Mouse (Mus musculus) heart, embryonic 14.5 days (tissue): Measurements from ENCODE around the gene Adig. TPM values are rescaled to one million over a fixed set of nuclear protein-coding genes. Genes with fewer than 3 reads are reported as not detected.

ENCODE experiments used
- ATAC-seq: fragments of 200-750 bp; cut with Nextera tagmentation; 2 replicates; pipeline ENCODE4 v1.8.0; 2017; ENCODE audit warnings: low read depth, moderate TSS enrichment; ENCODE audit not compliant: insufficient number of reproducible peaks, insufficient read depth, low FRiP score
- H3K27ac ChIP-seq, 2 experiments: fragments of 200-500 bp in 1 of 2; fragments of 300-500 bp in 1 of 2; sonication (generic) in 1 of 2; replicated peaks in 1 of 2; 2 replicates each; pipeline ENCODE4 v1.5.1; 2012 to 2014; ENCODE audit warnings: low read depth in 2 of 2, low read length in 2 of 2, control low read depth in 1 of 2, mild to moderate bottlenecking in 1 of 2, mixed read lengths in 1 of 2; ENCODE audit not compliant: control insufficient read depth in 1 of 2, insufficient read depth in 1 of 2
- H3K27me3 ChIP-seq: fragments of 300-500 bp; sonication (generic); 2 replicates; pipeline ENCODE4 v1.6.1; 2014; ENCODE audit warnings: mild to moderate bottlenecking, low read length, control low read depth; ENCODE audit not compliant: control insufficient read depth, insufficient read depth
- H3K36me3 ChIP-seq: fragments of 300-500 bp; sonication (generic); 2 replicates; pipeline ENCODE4 v1.6.1; 2014; ENCODE audit warnings: mild to moderate bottlenecking, control low read depth, low read length, mixed read lengths; ENCODE audit not compliant: control insufficient read depth, insufficient read depth
- H3K4me1 ChIP-seq, 2 experiments: fragments of 200-500 bp in 1 of 2; fragments of 300-500 bp in 1 of 2; sonication (generic) in 1 of 2; 2 replicates each; pipeline ENCODE4 v1.6.1; 2012 to 2014; ENCODE audit warnings: low read length in 2 of 2, control low read depth in 1 of 2, mixed read lengths in 1 of 2; ENCODE audit not compliant: control insufficient read depth in 2 of 2, insufficient read depth in 2 of 2
- H3K4me2 ChIP-seq: fragments of 300-500 bp; sonication (generic); 2 replicates; pipeline ENCODE4 v1.6.1; 2014; ENCODE audit warnings: mild to moderate bottlenecking, low read length
- H3K4me3 ChIP-seq, 2 experiments: fragments of 200-500 bp in 1 of 2; fragments of 300-500 bp in 1 of 2; sonication (generic) in 1 of 2; 2 replicates each; pipeline ENCODE4 v1.5.1; 2012 to 2014; ENCODE audit warnings: low read length in 2 of 2, mild to moderate bottlenecking in 2 of 2, control low read depth in 1 of 2, low read depth in 1 of 2, moderate library complexity in 1 of 2; ENCODE audit not compliant: control insufficient read depth in 1 of 2, insufficient read depth in 1 of 2
- H3K9ac ChIP-seq: fragments of 300-500 bp; sonication (generic); 2 replicates; pipeline ENCODE4 v1.6.1; 2014; ENCODE audit warnings: mild to moderate bottlenecking, low read length
- H3K9me3 ChIP-seq: fragments of 300-500 bp; sonication (generic); 2 replicates; pipeline ENCODE4 v1.6.1; 2016; ENCODE audit warnings: low read length, control low read depth; ENCODE audit not compliant: control insufficient read depth
- WGBS: fragments of 180-500 bp; shearing (Covaris S2); extraction: QIAGEN DNeasy Blood & Tissue Kit; methylation state at CpG from one replicate; pipeline ENCODE4 v1.1.7; 2014; 5-methylcytosine and 5-hydroxymethylcytosine counted together
- polyA plus RNA-seq: library from polyadenylated mRNA; unstranded; fragments of >200 nt; fragmentation: Nextera tagmentation; extraction: Ambion mirVana; gene quantifications from 2 replicates; pipeline ENCODE4 v1.2.1, GENCODE M21; 2014

The Adig gene
- polyA plus RNA-seq, 1 experiment from 2014 or later, result not detected

GRCm38 (mm10) chr2:158541286-158541685 is 38.9 kb downstream of the Adig start:
- H3K9ac ChIP-seq, result no peak overlapping the region
- no peak for ATAC-seq
- no peak overlapping the region for H3K4me2 ChIP-seq
- H3K27ac ChIP-seq, result no peak overlapping the region
- H3K27me3 ChIP-seq, result peaks cover 9% of the 10 kb centered on the region; the same call in 1 of the 2 replicates
- WGBS, result 42% methylated on average over 4 of the region's 4 CpGs
- no peaks in the 10 kb centered on the region for H3K9me3 ChIP-seq
- no peaks in the 10 kb centered on the region for H3K4me1 ChIP-seq
- H3K36me3 ChIP-seq, result no peaks in the 10 kb centered on the region
- no peak overlapping the region for H3K4me3 ChIP-seq

DNA sequence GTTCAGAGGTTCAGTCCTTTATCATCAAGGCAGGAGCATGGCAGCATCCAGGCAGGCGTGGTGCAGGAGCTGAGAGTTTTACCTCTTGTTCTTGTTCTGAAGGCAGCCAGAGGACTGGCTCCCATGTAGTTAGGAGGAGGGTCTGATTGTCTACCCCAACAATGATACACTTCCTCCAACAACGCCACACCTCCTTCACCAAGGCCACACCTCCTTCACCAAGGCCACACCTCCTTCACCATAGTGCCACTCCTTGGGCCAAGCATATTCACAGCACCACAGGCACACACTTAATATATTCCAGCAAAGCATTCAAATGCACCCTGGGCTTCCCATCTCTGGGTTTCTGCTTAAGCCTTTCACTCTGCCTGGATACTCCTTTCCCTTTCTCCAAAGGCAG is 42.9 kb downstream of the Adig start:
- 61% methylated on average over 2 of the region's 2 CpGs for WGBS
- no peak overlapping the region for H3K27ac ChIP-seq
- no peak overlapping the region for H3K4me3 ChIP-seq
- H3K36me3 ChIP-seq, result no peaks in the 10 kb centered on the region
- no peaks in the 10 kb centered on the region for H3K9me3 ChIP-seq
- peaks cover 0 to 2% of the 10 kb centered on the region in 2 experiments; a peak in 1 of 4 replicates for H3K4me1 ChIP-seq
- H3K27me3 ChIP-seq, result peaks cover 17% of the 10 kb centered on the region
- H3K9ac ChIP-seq, result no peak overlapping the region
- H3K4me2 ChIP-seq, result no peak overlapping the region
- no peak for ATAC-seq

GRCm38 (mm10) chr2:158546751-158547150 is 44.3 kb downstream of the Adig start:
- H3K36me3 ChIP-seq, result no peaks in the 10 kb centered on the region
- no peak for ATAC-seq
- no peaks in the 10 kb centered on the region for H3K9me3 ChIP-seq
- H3K4me1 ChIP-seq, result peaks cover 0 to 2% of the 10 kb centered on the region in 2 experiments; a peak in 1 of 4 replicates
- WGBS, result 5% methylated on average over 17 of the region's 17 CpGs
- H3K4me3 ChIP-seq, result no peak overlapping the region
- H3K4me2 ChIP-seq, result peak overlapping the region; percentile 41
- peaks cover 26% of the 10 kb centered on the region for H3K27me3 ChIP-seq
- no peak overlapping the region for H3K9ac ChIP-seq
- H3K27ac ChIP-seq, result no peak overlapping the region

GRCm38 (mm10) chr2:158550067-158550466 is 47.7 kb downstream of the Adig start:
- no peak overlapping the region for H3K4me3 ChIP-seq
- no peaks in the 10 kb centered on the region for H3K9me3 ChIP-seq
- H3K27ac ChIP-seq, result no peak overlapping the region
- no peak overlapping the region for H3K4me2 ChIP-seq
- ATAC-seq, result no peak
- H3K4me1 ChIP-seq, result peaks cover 0 to 2% of the 10 kb centered on the region in 2 experiments; a peak in 1 of 4 replicates
- H3K9ac ChIP-seq, result no peak overlapping the region
- peaks cover 49% of the 10 kb centered on the region for H3K27me3 ChIP-seq
- no peaks in the 10 kb centered on the region for H3K36me3 ChIP-seq
- 4% methylated on average over 3 of the region's 3 CpGs for WGBS

- no peak overlapping the region for H3K4me3 ChIP-seq
- H3K9me3 ChIP-seq, result no peaks in the 10 kb centered on the region
- H3K36me3 ChIP-seq, result no peaks in the 10 kb centered on the region
- H3K4me1 ChIP-seq, result peaks cover 3 to 8% of the 10 kb centered on the region in 2 experiments; a peak in 3 of 4 replicates
- ATAC-seq, result no peak
- H3K4me2 ChIP-seq, result no peak overlapping the region
- no peak overlapping the region for H3K27ac ChIP-seq
- no peak overlapping the region for H3K9ac ChIP-seq
- H3K27me3 ChIP-seq, result peaks cover 52% of the 10 kb centered on the region
- 12% methylated on average over 10 of the region's 10 CpGs for WGBS
Measured at GRCm38 (mm10) chr2:158554366-158554765, 52.0 kb downstream of the Adig start.

DNA sequence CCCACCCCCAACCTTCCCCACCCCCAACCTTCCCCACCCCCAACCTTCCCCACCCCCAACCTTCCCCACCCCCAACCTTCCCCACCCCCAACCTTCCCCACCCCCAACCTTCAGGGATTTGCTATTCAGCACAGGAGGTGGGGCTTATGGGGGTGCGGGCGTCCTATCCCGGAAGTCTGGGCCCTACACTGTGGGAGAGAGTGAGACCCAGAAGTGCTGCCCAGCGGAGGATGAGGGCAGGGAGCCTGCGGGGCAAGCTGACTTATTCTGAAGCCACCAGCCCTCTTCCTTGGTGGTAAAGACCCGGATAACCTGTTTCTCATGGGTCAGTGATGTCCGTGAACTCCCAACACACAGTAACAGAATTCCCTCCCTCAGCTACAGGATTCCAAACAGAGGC is 52.8 kb downstream of the Adig start:
- ATAC-seq, result no peak
- Histone ChIP-seq H3K9ac (no peak overlapping the region), H3K4me2 (peak overlapping the region; percentile 64), H3K4me1 (peaks cover 3 to 8% of the 10 kb centered on the region in 2 experiments; a peak in 3 of 4 replicates), H3K27me3 (peaks cover 50% of the 10 kb centered on the region), H3K9me3 (no peaks in the 10 kb centered on the region), H3K27ac (no peak overlapping the region), H3K36me3 (no peaks in the 10 kb centered on the region), H3K4me3 (no peak overlapping the region)
- WGBS, result 0% methylated on average over 7 of the region's 7 CpGs

DNA sequence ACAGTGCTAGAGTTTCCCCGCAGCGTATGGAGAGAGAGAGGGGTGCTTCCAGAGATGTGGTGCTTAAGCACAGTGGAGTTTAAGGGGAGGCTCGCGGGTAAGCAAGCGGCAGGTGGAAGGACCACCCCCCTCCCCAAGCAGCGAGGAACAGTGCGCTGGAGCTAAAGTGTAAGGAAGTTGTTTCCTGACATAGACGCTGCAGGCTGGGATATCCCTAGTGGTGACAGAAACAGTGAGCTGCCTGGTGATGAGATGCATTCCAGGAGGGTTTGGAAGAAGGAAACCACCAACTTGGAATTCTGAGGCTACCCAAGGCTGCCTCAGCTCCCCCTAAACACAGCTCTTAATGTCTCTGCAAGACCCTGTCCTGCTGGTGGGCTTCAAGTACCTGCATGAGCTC is 53.4 kb downstream of the Adig start:
- 2% methylated on average over 8 of the region's 8 CpGs for WGBS
- Histone ChIP-seq H3K27ac (no peak overlapping the region), H3K36me3 (no peaks in the 10 kb centered on the region), H3K27me3 (peaks cover 45% of the 10 kb centered on the region), H3K9me3 (no peaks in the 10 kb centered on the region), H3K9ac (no peak overlapping the region), H3K4me3 (peak overlapping the region; percentile 8 to 26; a peak in 2 of 4 replicates), H3K4me2 (peak overlapping the region; percentile 64), H3K4me1 (peaks cover 3 to 9% of the 10 kb centered on the region in 2 experiments; a peak in 3 of 4 replicates)
- ATAC-seq, result no peak

- H3K36me3 ChIP-seq, result no peaks in the 10 kb centered on the region
- H3K4me1 ChIP-seq, result peaks cover 6 to 12% of the 10 kb centered on the region in 2 experiments; a peak in 3 of 4 replicates
- H3K4me3 ChIP-seq, result peak overlapping the region; percentile 8 to 26; a peak in 2 of 4 replicates
- no peak for ATAC-seq
- no peaks in the 10 kb centered on the region for H3K9me3 ChIP-seq
- no peak overlapping the region for H3K9ac ChIP-seq
- peak overlapping the region; percentile 64 for H3K4me2 ChIP-seq
- no peak overlapping the region for H3K27ac ChIP-seq
- peaks cover 41% of the 10 kb centered on the region for H3K27me3 ChIP-seq
- WGBS, result 2% methylated on average over 20 of the region's 20 CpGs
Measured at GRCm38 (mm10) chr2:158556225-158556624, 53.8 kb downstream of the Adig start.
